Mouse (Mus musculus) liver, embryonic 14.5 days (tissue): ENCODE results near the gene Boll.

Experiments
- CTCF ChIP-seq: IDR thresholded peaks from 2 replicates; pipeline ENCODE4 v1.5.1; 2016; ENCODE audit warnings: antibody characterized with exemption, low read depth, control low read depth
- EP300 ChIP-seq: IDR thresholded peaks from 2 replicates; pipeline ENCODE4 v1.6.1; 2016; ENCODE audit warnings: antibody characterized with exemption, low read depth

GRCm38 (mm10) chr1:55213936-55214335, 149.3 kb downstream of the Boll start:
- TF ChIP-seq CTCF (no peak), EP300 (no peak)
